Mouse (Mus musculus): ENCODE data around the gene Cmtm1. TPM values are rescaled to one million over a fixed set of nuclear protein-coding genes. Genes with fewer than 3 reads are reported as not detected.
"Not testable (repeated sequence)": the region's sequence is repeated elsewhere in the genome, so short reads cannot be mapped to it uniquely, and the experiment has no call there.

Cmtm1 gene
- total RNA-seq (2014; rRNA removed) (not detected in 2 replicates), polyA plus RNA-seq (2015; fragmentation: Nextera tagmentation; extraction: Ambion mirVana) (not detected in 2 replicates)

- not testable (repeated sequence) for H3K4me2 ChIP-seq (ENCODE audit: low read depth, low read length); H3K4me1 ChIP-seq (ENCODE audit: insufficient read depth, low read length); H3K4me3 ChIP-seq (ENCODE audit: low read length); H3K36me3 ChIP-seq (ENCODE audit: insufficient read depth, low read length); H3K27ac ChIP-seq; H3K9me3 ChIP-seq (ENCODE audit: low read length); H3K9ac ChIP-seq (replicated peaks; ENCODE audit: low read length); H3K27me3 ChIP-seq (ENCODE audit: insufficient read depth, low read length)
- 75% methylated on average over 33 of the region's 36 CpGs for WGBS
- ATAC-seq (peak; percentile 38), DNase-seq (ENCODE audit: low spot score) (peak; percentile 61)
These were observed at the start of gene Cmtm1, which contains the start of gene Gm45711 for GRCm38 (mm10) chr8:104309441-104310155. Gene Cmtm1, minus strand, starts transcription at chr8:104310145. Gene Gm45711, minus strand, starts transcription at chr8:104310081.

DNA sequence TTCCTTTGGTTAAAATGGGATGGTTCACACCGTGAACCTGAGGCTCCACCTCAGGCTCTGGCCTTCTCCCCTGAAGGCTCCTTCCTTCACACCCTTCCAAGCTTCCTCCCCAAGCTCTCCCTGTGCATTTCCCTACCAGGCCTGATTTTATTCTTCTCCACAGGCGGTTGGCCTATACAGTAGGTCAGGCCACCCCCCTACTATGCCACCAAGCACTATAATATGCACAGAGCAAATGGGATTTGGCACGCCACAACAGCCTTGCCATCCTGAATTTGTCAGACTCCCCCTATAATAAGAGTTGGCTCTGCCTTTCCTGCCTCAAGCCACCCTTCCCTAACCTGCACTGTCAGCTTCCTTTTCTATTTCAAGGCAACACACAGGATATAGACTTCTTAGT is 48.7 kb upstream of the Cmtm1 start:
- H3K4me2 ChIP-seq (ENCODE audit: low read depth, low read length): no peak overlapping the region
- no peak overlapping the region for H3K9ac ChIP-seq (replicated peaks; ENCODE audit: low read length)
- no peak overlapping the region for H3K27ac ChIP-seq
- no peaks in the 10 kb centered on the region for H3K9me3 ChIP-seq (ENCODE audit: low read length)
- no peak for DNase-seq (ENCODE audit: low spot score)
- no peaks in the 10 kb centered on the region for H3K27me3 ChIP-seq (ENCODE audit: insufficient read depth, low read length)
- no peak for ATAC-seq
- peaks cover 10% of the 10 kb centered on the region; the same call in 1 of the 2 replicates for H3K4me1 ChIP-seq (ENCODE audit: insufficient read depth, low read length)
- no peak for TF ChIP-seq CTCF (IDR thresholded peaks at IDR 0.05; ENCODE audit: low read depth)
- H3K36me3 ChIP-seq (ENCODE audit: insufficient read depth, low read length): peaks cover 11% of the 10 kb centered on the region; the same call in 1 of the 2 replicates
- no peak overlapping the region for H3K4me3 ChIP-seq (ENCODE audit: low read length)
- WGBS: 52% methylated on average over 3 of the region's 3 CpGs

GRCm38 (mm10) chr8:104354504-104354903 is 44.6 kb upstream of the Cmtm1 start:
- no peak for TF ChIP-seq CTCF (IDR thresholded peaks at IDR 0.05; ENCODE audit: low read depth)
- Histone ChIP-seq H3K9me3 (ENCODE audit: low read length) (no peaks in the 10 kb centered on the region), H3K4me2 (ENCODE audit: low read depth, low read length) (no peak overlapping the region), H3K36me3 (ENCODE audit: insufficient read depth, low read length) (peaks cover 11% of the 10 kb centered on the region; the same call in 1 of the 2 replicates), H3K4me3 (ENCODE audit: low read length) (no peak overlapping the region), H3K27me3 (ENCODE audit: insufficient read depth, low read length) (no peaks in the 10 kb centered on the region), H3K9ac (replicated peaks; ENCODE audit: low read length) (no peak overlapping the region), H3K27ac (no peak overlapping the region), H3K4me1 (ENCODE audit: insufficient read depth, low read length) (peaks cover under 1% of the 10 kb centered on the region; the same call in 1 of the 2 replicates)
- DNase-seq (ENCODE audit: low spot score) (no peak), ATAC-seq (no peak)
- WGBS: 91% methylated on average over 10 of the region's 10 CpGs

DNA sequence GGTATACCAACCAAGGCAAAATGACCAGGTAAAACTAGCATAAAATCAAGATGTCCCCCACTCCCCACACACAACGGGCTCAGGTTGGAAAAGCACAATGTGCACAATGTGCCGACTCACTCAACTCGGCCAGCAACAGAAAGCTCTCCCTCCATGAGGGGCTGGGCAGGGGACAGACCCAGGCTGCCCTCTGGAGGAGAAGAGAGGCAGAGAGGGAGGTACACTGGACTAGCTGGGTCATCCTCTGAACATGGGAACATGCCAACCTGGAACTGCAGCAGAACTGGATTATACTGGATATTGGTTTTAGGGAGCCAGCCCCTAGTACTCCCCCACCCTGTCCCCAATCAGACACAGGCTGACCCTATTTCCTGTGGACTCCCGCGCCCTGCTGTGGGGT is 43.2 kb upstream of the Cmtm1 start:
- Histone ChIP-seq H3K9ac (replicated peaks; ENCODE audit: low read length) (no peak overlapping the region), H3K27me3 (ENCODE audit: insufficient read depth, low read length) (no peaks in the 10 kb centered on the region), H3K36me3 (ENCODE audit: insufficient read depth, low read length) (peaks cover 11% of the 10 kb centered on the region; the same call in 1 of the 2 replicates), H3K4me3 (ENCODE audit: low read length) (no peak overlapping the region), H3K27ac (no peak overlapping the region), H3K4me2 (ENCODE audit: low read depth, low read length) (no peak overlapping the region), H3K4me1 (ENCODE audit: insufficient read depth, low read length) (no peaks in the 10 kb centered on the region), H3K9me3 (ENCODE audit: low read length) (no peaks in the 10 kb centered on the region)
- ATAC-seq: peak; percentile 63; the same call in 1 of the 2 replicates
- peak; percentile 64 for TF ChIP-seq CTCF (IDR thresholded peaks at IDR 0.05; ENCODE audit: low read depth)
- 54% methylated on average over 5 of the region's 5 CpGs for WGBS
- DNase-seq (ENCODE audit: low spot score): peak; percentile 40

DNA sequence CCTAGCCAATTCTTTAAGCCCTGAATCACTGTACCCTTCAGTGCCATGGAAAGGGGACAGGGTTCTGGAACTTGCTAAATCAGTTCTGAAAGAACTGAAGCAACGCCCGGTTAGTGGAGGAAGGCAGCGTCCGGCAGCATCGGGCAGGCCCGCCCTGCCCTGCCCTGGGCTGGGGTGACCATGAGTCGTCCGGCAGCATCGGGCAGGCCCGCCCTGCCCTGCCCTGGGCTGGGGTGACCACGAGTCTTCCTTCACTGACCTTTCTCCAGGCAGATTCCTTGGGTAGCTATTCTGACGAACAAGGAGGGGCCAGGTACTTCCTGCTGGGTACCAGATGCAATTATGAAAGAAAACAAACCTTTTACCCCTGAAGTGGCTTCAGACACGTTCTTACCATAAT is 40.1 kb upstream of the Cmtm1 start:
- H3K4me3 ChIP-seq (ENCODE audit: low read length): no peak overlapping the region
- TF ChIP-seq CTCF (IDR thresholded peaks at IDR 0.05; ENCODE audit: low read depth): no peak

DNA sequence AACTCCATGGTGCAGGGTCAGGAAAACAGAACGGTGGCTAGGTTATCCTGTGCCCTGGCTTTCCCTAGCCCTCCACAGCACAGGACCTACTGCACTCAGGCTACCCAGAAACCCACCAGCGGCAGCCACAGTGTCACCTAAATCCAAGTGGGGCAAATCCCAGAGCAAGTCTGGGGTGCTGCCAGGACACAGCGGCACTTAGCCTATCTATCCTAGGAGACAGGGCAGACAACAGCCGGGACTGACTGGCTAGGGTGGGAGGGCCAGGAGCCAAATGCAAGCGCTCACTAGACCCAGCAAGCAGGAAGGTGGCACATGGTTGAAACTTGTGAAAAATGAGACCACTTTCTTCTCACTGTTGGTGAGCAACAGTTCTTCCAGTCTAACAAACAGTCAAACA is 39.0 kb upstream of the Cmtm1 start:
- ATAC-seq: no peak
- Histone ChIP-seq H3K4me1 (ENCODE audit: insufficient read depth, low read length) (no peaks in the 10 kb centered on the region), H3K9ac (replicated peaks; ENCODE audit: low read length) (no peak overlapping the region), H3K9me3 (ENCODE audit: low read length) (no peaks in the 10 kb centered on the region), H3K36me3 (ENCODE audit: insufficient read depth, low read length) (peaks cover 1% of the 10 kb centered on the region; the same call in 1 of the 2 replicates), H3K27ac (no peak overlapping the region), H3K4me2 (ENCODE audit: low read depth, low read length) (no peak overlapping the region), H3K4me3 (ENCODE audit: low read length) (no peak overlapping the region), H3K27me3 (ENCODE audit: insufficient read depth, low read length) (no peaks in the 10 kb centered on the region)
- TF ChIP-seq CTCF (IDR thresholded peaks at IDR 0.05; ENCODE audit: low read depth): no peak
- 55% methylated on average over 5 of the region's 5 CpGs for WGBS
- DNase-seq (ENCODE audit: low spot score): no peak

More for the DNA sequence above, 40.1 kb upstream of the Cmtm1 start:
- Histone ChIP-seq H3K27me3 (ENCODE audit: insufficient read depth, low read length) (no peaks in the 10 kb centered on the region), H3K9ac (replicated peaks; ENCODE audit: low read length) (no peak overlapping the region), H3K9me3 (ENCODE audit: low read length) (no peaks in the 10 kb centered on the region), H3K27ac (no peak overlapping the region), H3K36me3 (ENCODE audit: insufficient read depth, low read length) (peaks cover 11% of the 10 kb centered on the region; the same call in 1 of the 2 replicates), H3K4me2 (ENCODE audit: low read depth, low read length) (no peak overlapping the region), H3K4me1 (ENCODE audit: insufficient read depth, low read length) (no peaks in the 10 kb centered on the region)
- no peak for ATAC-seq
- DNase-seq (ENCODE audit: low spot score): no peak
- WGBS: 87% methylated on average over 13 of the region's 13 CpGs

DNA sequence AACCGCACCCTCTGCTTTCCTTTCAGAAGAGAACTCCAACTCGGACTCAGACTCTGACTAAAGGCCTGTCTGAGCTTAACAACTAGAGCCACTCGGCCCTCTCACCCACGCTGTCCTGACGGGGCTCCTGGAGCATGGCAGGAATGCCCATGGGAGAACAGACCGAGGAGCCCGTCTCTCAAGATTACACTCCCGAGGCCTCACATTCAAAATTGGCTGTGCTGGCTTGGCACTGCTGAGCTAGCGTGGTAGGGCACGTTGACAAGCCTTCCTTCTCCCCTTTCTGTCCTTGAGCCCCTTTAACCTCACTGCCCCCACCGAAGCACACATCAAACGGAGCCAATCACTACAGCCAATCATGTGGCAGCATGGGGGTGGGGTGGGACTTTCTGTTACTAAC is 36.8 kb upstream of the Cmtm1 start:
- ATAC-seq (no peak), DNase-seq (ENCODE audit: low spot score) (no peak)
- H3K36me3 ChIP-seq (ENCODE audit: insufficient read depth, low read length): no peaks in the 10 kb centered on the region; the same call in 1 of the 2 replicates
- no peak overlapping the region for H3K4me3 ChIP-seq (ENCODE audit: low read length)
- H3K4me2 ChIP-seq (ENCODE audit: low read depth, low read length): no peak overlapping the region
- H3K27me3 ChIP-seq (ENCODE audit: insufficient read depth, low read length): no peaks in the 10 kb centered on the region
- no peak for TF ChIP-seq CTCF (IDR thresholded peaks at IDR 0.05; ENCODE audit: low read depth)
- H3K27ac ChIP-seq: no peak overlapping the region
- no peaks in the 10 kb centered on the region for H3K9me3 ChIP-seq (ENCODE audit: low read length)
- H3K9ac ChIP-seq (replicated peaks; ENCODE audit: low read length): no peak overlapping the region
- H3K4me1 ChIP-seq (ENCODE audit: insufficient read depth, low read length): no peaks in the 10 kb centered on the region
- 48% methylated on average over 12 of the region's 12 CpGs for WGBS
